Mouse (Mus musculus): ENCODE measurements at regions not wholly inside any gene's neighbourhood (a gene's known extent, or its start where the extent isn't known, plus 50 kb on each side); places are given as distances from the start of the nearest gene placed in this dataset.
"Not testable (repeated sequence)": the region's sequence is repeated elsewhere in the genome, so short reads cannot be mapped to it uniquely, and the experiment has no call there.

DNA sequence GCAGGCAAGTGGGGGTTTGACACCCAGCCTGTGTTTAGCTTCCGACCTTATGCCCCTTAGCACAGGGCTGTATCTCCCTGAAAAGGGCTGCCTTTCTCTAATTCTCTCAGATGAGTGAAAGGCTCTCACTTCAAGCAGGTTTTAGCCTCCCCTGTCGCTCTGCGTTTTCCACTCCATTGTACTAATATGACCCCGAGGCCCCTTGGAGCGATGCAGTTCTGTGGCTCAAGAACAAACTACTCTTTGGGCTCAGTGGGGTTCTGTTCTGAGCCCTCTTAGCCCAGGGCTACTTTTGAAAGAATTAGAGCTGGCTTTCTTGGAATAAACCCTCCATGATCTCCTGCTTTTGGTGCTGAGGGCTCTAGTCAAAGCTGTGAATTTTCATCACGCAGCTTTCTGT, 53.4 kb upstream of the Castor2 start:
- DNase-seq = no peak

DNA sequence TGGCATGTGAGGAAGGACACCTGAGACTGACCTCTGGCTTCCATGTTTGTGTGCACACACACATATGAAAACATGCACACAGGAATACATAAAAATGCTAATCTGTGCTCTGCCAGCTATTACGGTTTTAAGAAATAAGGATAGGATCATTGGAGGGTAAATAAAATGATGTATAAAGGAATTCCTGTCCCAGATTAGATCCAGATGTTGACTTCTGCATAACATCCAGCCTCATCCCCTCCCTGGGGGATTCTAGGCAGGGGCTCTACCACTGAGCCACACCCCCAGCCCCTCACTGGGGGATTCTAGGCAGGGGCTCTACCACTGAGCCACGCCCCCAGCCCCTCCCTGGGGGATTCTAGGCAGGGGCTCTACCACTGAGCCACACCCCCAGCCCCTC, 56.6 kb upstream of the Castor2 start:
- DNase-seq = not testable (repeated sequence)

DNA sequence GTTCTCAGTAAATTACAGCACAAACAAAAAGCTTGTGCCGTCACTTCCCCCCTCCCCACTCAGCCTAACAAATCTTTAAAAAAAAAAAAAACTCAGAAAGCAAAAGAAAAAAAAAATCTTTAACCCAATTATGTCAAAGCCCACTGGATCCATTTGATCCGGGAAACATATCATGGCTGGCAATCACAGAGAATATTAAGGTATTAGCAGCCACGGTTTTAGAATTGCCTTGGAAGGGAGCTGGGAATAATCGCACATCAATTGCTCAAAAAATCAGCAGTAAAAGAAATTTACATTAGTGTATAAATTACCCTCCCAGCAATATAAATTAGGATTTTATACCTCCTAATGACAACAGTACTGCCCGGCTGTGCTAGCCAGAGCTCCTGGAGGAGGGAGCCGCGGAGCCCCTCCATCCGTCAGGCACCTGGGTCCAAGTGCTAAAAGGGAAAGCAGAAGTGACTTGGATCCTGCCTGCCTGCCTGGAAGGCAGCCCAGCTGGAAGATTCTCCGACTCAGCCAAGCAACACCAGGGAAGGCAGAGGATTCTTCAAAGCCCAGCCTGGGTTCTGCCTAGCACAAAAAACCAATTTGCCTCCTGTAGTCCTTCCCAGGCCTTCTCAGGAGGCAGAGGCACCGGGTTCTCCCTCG, 72.1 kb upstream of the Castor2 start:
- no peak for DNase-seq

DNA sequence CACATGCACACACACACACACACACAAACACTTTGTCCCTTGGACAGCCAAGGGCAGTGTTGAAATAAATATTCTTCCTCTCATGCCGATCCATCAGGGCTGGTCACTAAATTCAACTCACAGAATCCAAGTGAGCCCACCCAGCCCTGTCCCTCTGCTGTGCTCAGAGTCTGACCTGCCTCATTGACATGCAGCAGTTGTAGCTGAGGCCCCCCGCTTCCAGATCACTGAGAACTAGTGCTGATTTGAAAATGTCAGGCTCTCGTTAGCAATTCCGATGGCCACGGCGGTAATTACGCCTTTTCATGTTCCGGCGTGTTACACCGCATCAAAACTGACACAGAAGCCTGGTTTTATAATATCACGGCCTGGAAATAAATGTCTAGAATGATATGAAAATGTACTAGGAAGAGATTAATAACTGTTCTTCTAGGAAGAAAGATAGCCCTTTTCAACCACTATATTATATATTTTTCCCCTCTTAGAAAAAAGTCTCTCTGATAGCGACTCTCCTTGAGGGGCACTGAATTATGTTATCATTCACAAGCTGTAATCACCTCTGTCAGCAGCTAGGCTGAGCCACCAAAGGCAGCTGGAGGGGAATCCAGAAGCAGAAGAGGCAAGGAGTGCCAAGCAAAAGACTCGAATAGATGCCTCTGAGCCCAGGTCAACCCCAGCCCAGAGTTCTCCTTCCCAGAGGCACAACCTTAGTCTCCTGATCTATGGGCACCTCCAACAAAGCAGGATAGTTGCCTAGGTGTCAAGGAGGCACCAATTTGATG, 79.7 kb upstream of the Castor2 start:
- DNase-seq = no peak

DNA sequence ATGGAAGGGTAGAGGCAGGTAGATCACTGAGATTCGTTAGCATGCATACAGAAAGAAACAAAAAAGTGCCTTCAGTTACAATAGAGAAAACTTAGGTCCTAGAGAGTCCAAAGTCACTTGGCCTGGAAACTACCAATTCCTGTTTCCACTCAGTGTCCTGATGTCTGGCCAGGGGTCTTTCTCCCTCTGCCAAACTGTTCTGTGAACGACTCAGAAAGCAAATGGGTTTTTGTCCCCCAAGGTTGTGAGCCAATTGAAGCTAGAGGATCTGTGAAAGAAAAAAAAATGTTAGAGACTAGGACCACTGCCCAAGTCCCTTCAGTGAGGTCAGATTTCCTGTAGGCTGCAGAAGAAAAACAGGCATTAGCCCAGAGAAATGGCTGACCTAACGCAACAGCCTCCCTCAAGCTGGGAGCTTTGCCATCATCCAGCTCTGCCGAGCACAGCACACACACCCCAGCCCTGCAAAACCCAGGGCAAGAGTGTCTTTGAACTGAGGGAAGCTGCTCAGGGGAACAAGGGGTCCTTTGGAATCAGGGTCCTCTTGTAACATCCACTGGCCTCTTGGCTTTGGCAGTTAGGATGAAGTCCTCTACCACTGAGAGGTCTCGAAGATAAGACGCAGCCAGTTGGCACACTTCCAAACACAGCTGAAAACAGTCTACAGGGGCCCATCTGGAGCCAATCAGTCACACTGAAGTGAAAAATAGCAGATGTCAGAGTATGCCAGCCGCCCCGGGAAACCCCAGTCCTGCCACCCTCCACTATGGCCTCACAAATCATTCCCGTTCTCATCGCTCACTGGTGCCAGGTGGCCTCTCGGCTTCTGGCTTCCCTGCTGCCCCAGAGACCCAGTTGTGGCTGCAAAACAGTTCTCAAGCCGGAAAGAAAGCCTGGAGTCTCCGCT, 85.0 kb upstream of the Castor2 start:
- DNase-seq = no peak

DNA sequence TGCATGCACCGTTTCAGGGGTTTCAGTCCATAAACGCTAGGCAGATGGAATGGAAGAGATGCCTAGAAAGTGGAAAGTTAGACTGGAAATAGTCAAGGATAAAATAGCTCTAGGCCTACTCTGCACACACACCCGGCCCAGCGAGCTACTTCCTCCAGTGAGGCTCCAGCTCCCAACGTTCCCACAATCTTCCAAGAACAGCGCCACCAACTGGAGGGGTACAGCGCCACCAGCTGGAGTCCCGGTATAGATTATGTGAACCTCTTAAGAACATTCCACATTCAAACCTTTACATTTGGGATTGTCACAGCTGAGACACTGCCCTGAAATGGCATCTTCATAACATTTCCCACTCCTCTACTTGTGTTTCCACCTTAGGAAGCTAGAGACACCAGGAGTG, 86.3 kb upstream of the Castor2 start:
- no peak for DNase-seq

DNA sequence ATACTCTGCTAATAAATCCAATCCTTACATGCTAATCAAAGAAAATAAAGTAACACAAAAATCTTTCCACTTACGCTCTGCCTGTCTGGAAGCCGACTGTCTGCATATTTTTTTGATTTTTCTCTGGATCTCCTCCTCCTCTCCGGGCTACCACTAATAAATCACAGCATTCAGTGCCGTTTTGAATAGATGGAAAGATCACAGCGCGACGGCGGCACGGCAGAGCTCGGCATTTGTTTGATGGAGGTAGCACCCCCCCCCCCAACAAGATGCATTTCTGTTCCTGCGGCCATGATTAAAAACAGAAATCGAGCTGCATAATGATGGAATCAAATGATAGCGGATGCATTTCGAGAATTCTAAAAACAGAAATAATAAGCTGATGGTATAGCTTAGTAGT, 89.7 kb upstream of the Castor2 start:
- no peak for DNase-seq

DNA sequence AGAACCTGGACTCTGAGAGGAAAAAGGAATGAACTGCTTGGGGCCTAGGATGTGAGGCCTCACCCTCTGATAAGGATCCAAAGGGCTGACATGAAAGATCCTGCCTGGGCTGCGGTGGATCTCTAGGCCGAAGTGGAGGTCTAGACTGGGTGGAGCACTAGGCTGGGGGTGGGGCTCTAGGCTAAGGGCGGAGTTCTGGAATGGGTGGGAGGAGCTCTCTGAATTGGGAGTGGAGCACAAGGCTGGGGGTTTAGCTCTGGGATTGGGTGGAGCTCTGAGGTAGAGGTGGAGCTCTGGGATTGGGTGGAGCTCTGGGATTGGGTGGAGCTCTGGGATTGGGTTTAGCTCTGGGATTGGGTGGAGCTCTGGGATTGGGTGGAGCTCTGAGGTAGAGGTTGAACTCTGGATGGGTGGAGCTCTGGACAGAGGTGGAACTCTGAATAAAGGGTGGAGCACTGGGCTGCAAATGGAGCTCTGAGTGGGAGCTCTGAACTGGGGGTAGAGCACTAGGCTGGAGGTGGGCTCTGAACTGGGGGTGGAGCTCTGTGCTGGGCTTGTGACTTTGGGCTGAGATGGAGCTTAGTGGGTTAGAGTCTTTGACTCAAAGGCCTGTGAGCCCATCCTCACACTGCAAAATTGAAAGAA, 92.3 kb upstream of the Castor2 start:
- no peak for DNase-seq

DNA sequence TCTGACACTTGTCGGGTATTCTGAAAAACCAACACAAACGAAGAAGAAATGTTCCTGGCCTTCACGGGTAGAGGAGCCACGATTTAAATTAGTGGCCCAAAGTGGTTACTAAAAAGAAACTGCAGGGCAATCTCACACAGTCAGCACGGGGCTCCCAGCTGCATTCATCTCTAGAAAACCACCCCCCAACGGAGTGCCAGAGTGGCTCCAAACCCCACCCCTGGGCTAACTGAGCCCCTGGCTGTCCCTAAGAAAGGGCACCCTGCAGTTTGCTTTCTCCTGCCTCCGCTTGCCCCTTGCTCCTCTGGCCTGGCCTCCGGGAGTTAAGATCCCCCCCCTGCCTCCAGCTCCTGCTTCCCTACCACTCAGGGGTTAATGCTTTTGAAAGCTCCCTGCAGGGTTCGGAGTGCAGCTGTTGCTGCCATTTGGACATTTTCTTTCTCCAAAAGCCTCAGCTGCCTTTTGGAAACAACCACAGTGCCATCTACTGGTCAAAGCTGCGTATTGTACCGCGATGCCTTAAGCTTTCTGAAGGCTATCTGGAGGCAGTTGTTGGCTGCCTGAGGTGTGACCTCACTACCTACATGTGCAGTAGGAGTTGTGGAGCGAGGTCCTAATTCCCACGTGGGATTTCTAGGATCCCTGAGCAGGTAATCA, 92.9 kb upstream of the Castor2 start:
- peak; percentile 53 for DNase-seq

DNA sequence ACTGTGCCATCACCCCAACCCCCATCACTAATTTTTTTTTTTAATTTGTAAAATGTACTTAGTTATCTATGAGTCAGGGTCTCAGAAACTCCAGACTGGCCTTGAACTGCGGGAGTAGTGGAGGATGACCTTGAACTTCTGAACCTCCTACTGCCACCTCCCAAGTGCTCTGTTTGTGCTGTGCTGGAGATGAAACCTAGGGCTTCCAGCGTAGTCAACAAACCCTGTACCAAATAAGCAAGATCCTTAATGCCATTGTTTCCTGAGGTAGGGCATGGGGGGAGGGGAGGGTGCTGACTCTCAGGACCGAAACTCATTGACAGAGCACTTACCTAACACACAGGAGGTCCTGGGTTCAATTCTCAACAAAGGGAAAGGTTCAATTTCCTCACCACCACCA, 93.5 kb upstream of the Castor2 start:
- no peak for DNase-seq

DNA sequence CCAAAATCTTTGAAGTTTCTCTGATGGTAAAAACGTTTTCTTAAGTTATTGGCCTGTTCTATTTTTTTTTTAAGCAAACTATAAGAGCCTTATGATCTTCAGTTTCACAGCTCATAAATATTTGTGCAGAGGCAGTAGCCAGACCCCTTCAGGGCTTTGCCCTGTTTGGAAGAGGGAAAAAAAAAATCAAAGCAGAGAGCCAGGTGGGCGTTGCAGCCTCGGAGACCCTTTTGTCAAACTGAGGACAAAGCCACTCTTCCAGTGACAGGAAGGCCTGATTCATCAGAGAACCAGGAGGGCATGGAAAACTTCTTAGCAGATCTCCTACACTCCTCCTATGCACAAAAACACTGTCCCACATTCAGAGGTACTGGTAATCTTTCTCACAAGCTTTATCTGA, 99.4 kb upstream of the Castor2 start:
- no peak for DNase-seq

DNA sequence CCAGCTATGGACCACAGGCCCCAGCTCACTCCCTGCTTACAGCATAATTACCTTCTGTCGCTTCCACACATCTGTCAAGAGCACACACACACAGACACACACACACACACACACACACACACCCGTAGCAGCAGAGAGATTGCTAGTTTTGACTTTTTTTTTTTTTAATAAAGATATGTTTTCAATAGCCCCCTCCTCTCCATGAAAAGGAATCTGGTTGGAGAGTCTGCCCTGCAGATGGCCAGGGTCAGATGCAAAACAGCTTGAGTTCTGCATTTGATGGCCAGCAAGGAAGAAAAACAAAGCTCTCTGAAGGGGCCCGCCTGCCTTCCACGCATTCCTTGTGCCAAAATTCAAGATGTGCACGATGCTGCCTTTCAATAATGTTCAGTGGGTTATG, 99.8 kb upstream of the Castor2 start:
- no peak for DNase-seq

DNA sequence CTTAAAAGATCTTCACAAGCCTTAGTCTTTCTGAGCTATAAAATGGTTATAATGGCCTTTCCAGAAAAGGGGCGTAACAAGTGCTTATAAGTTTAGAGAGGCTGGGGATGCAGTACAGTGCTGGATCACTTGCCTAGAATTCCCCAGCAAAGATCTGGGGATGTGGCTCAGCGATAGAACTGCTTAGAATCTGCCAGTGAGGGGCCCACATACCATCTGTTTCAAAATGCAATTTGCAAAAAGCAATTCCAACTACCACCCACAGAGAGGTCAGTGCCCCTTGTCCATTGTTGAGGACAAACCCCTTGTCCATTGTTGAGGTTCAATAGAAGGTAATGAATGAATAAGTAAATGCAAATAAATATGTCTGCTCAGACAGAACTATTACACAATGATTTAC, 107.5 kb upstream of the Castor2 start:
- DNase-seq = no peak

DNA sequence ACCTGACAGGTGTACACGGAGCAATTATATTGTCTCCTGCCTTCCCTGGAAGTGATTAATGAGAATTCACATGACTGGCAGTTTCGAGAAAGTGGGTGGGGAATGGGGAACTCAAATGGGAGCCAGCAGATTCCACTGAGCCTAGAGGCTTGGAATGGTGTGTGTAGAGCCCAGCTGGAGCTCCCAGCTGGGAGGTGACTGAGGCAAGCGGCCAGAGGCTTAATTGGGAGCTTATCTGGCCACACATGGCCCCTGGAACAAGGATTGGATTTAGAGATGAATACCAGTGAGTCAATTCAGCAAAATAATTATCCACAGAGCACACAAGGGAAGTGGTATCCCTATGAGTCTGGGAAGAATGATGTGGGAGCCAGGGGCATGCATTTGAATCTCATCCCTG, 108.0 kb upstream of the Castor2 start:
- no peak for DNase-seq

DNA sequence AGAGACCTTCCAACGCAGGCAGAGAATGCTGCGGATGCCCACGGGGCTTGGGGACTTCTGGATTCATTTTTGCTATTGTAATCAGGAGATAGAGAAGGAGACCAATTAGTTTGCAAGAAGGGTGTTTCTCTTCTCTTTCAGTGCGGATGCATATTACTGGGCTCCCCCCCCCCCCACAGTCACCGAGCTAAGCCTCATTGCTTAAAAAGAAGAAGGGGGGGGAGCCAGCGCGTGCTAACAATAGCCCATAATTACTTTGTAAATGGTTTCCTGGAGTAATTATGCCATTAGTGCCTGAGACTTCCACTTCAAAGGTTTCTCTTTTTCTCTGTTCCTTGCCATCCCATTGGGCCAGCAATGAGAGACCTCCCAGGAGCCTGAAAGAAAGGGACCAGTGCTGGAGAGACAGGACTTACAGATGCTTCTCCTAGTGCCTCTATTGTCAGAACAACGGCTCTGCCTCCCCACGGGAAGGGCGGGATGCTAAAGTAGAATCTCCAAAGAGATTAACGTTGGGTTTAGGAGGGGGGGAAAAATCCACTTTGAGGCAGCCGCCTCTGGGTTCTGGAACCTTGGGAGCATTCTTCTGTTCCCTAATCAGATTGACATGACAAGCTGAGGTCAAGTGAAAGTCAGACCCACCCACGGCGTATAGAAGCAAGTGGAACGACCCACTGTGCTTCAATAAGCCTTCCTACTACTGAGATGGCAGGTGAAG, 116.1 kb upstream of the Castor2 start:
- no peak for DNase-seq

DNA sequence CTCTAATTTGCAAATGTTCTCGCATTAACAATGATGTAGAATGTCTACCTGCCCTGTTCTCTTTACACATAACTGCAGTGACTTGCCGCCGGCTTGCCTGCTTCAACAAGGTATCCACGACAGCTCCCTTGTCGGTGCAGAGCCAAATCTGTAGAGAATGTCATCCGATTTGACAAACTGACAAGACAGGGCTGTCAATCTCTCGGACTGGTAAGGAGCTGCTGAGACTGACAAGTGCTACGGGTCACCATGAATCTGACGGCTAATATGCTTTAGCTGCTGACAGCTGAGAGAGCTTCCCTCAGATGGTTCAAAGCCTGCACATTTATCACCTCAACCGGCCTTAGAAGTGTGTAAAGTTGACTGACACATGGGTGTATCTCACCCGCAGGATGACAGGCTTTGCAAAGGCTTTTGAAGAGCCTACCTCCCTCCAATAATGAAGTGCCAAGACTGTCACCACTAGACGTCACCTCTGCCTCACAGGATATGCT, 129.0 kb upstream of the Castor2 start:
- no peak for DNase-seq

DNA sequence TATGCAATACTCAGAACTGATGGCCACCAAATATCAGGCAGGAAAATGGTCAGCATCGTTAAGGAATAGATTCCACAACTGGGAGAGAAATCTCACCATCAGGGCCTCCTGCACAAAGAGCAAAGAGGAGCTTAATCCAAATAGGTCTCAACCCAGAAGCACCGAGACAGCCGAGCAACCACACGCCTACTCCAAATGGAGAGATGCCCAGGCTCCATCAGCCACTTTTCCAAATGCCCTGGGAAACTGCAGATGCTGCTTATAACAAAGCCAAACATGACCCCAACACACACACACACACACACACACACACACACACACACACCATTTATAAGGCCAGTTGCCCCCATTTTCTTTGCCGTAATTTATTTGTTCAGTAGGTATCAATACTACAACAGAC, 136.2 kb upstream of the Castor2 start:
- no peak for DNase-seq

DNA sequence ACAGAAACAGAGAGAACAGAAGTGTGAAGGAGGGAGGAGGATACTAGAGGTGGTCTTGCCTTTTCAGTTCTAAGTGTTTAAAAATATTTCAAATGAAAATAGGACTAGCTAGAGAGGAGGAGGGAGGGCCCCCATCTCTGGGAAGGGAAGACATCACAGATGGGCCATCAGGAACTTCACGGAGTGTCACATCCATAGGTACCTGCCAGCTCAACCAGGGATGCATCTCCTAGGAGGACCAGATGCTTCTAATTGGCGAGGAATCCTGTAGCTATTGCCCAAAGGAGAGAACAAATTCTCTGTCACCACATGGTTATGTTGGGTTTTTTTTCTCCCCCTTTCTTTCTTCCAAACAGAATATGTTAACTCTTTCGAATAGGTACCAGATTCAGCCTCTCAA, 158.7 kb upstream of the Castor2 start:
- DNase-seq = no peak

DNA sequence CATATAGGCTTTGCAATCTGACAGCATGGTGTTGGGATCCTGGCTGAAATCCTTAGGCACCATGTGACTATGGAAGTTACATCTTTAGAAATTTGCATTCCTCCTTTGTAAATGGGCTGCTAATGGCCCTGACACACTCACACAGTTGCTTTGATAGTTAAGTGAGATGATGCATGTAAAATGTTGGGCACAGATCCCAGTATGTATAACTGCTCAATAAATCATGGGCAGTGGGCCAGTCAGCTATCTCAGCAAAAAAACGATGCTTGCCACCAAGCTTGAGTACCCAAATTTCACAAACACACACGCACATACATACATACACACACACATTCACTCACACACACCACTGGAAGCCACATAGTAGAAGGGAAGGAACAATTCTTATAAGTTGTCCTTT, 159.5 kb upstream of the Castor2 start:
- DNase-seq = no peak

DNA sequence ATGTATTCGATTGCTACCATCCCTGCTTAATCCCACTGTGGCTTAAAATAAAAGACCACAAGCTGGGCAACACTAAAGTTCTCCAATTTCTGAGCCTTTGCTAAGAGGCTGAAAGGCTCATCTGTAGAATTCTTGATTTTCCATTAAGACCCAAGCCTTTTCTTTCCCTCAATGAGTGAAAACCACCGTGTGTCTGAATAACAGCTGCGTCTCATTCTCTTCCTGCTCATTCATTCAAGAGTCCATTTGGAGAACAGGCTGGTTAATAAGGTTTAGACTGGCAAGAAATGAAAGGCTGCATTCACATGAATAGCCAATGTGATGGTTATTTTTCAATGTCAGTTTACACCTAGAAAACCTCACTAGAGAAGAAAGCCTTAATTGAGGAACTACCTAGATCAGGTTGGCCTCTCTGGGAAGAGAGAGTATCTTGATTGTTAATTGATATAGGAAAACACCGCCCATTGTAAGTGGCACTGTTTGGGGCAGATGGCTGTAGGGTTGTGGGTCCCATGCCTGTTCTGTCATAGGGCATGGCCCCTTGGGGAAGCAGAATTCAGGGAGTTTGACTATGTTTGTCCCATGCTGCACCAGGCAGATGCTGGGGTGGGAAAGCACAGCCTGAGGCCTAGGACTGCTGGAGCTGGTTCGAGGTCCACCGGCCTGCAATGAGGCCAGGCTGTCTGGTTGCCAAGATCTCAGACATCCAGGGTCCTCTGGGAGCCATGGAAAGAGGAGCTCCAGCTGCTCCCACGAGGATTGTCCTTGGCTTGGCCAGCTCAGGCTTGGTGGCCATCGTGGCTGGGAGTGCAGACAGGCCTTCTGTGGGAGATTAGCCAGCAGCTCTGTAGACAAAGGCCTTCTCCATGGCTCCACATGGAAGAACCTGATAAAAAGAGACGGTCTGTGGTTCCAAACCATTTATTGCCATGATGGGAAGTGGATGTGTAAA, 161.3 kb upstream of the Castor2 start:
- DNase-seq = no peak

DNA sequence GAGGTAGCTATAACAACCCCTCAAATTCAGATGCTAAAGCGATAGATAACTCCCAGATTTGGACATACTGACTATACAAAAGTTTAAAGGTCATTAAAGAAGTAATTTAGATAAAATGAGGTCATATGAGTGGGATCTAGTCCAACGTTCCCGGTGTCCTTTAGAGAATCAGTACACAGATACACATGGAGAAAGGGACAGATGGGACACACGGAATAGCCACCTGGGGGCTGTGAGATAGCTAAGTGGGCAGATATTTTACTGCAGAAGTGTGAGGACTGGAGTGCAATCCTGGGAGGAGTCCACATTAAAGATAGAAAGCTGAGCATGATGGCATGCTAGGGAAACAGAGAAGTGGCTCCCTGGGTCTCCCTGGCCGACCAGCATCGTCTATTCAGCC, 164.1 kb upstream of the Castor2 start:
- DNase-seq = no peak
